Mouse (Mus musculus) cerebellum, postnatal 10 days (tissue): Measurements from ENCODE around the gene Alox12.

Experiments used
- DNase-seq, 2 experiments: peaks; one replicate each; pipeline ENCODE4 v3.0.0; 2021; ENCODE audit warnings: mixed read lengths in 2 of 2

The Alox12 gene

GRCm38 (mm10) chr11:70220731-70221602 is 34.2 kb downstream of the Alox12 start, which contains the start of gene Slc16a13:
TSS of gene Slc16a13 (minus strand) at chr11:70221064.
- peak; percentile 98 to 99 for DNase-seq

DNA sequence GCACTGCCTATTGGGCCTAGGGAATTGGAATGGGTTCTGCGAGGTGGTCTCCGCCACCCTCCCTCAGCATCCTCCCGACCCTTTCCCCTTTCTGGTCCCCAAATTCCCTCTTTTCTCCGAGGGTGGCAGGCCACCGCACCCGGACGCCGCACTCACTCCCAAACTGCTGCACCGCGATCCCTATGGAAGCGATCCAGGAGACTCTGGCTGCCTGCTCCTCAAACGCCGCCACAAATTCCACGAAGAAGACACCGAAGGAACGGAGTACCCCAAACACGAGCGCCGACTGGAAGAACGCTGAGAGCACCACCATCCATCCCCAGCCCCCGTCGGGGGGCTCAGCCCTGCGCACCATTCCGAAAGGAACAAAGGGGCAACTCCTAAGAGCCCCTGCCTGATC is 34.8 kb downstream of the Alox12 start:
- DNase-seq = peak; percentile 65 to 77

- no peak for DNase-seq
These were observed 35.3 kb downstream of the Alox12 start for GRCm38 (mm10) chr11:70219873-70220272.

DNA sequence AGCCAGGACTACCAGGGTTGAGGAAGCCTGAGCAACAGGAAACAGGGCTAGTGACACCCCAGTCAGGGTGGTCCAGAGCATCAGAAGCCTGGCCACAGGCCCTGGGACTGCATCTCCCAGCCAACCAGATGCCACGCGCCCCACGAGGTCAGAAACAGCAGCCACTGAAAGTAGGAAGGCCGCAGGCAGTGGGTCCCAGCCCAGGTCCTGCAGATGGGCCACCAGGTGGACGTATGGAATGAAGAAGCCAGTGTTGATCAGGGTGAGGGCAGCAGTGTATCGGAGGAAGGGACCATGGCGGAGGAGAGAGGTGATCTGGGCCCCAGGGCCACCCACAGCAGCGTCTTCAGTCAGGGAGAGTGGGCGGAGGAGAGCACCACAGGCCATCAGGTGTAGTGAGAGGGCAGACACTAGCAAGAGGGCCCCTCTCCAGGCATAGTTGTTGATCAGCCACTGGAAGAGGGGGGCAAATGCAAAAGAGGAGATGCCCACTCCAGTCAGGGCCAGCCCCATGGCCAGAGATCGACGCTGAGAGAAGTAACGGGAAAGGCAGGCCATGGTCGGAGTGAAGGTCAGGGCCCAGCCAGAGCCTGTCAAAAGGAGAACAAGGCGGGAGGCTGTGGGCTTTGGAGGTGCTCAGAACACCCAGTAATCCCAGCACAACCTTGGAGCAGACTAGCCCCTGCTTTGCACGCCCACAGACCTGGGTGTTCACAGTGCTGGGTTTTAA is 36.2 kb downstream of the Alox12 start:
- DNase-seq = peak in 1 of 2 experiments; percentile 32

GRCm38 (mm10) chr11:70218039-70218438 is 37.1 kb downstream of the Alox12 start:
- DNase-seq = no peak

GRCm38 (mm10) chr11:70216103-70216502 is 39.0 kb downstream of the Alox12 start:
- DNase-seq = no peak

DNA sequence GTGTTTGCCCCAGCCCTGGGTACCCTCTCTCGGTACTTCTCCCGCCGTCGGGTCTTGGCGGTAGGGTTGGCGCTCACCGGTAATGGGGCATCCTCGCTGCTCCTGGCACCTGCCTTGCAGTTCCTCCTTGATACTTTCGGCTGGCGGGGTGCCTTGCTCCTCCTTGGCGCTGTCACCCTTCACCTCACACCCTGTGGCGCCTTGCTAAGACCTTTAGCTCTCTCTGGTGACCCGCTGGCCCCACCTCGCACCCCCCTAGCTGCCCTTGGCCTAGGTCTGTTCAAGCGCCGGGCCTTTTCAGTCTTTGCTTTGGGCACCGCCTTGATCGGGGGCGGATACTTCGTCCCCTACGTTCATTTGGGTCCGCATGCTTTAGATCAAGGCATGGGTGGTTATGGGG is 39.9 kb downstream of the Alox12 start:
- peak; percentile 48 to 54 for DNase-seq

GRCm38 (mm10) chr11:70214856-70215209 is 40.3 kb downstream of the Alox12 start:
- peak in 1 of 2 experiments; percentile 52 for DNase-seq

DNA sequence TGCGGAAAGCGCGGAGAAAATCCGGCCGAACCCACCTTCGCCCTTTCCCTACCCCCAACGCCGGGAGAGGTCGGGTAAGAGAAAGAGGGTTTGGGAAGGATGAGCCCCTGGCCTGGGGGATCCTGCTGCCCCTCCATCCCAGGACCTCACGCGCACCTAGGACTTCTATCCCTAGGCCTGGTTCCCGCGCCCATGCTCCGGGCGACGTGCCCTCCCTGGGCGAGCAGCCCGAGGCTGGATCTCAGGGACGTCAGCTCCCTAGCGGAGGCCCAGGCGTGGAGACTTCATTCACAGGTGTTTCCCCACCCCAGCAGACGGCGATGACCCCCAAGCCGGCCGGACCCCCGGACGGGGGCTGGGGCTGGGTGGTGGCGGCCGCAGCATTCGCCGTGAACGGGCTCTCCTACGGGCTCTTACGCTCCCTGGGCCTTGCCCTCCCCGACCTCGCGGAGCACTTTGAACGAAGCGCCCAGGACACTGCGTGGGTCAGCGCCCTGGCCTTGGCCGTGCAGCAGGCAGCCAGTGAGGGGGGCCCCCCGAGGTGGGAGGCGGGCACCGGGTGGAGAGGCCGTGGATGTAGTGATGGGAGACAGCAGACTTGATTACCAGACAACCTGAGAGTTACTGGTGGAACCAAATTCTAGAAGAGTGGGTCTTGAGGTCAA is 40.8 kb downstream of the Alox12 start:
- DNase-seq = peak; percentile 68 to 71

- DNase-seq = peak in 1 of 2 experiments; percentile 68
These were observed 41.4 kb downstream of the Alox12 start for GRCm38 (mm10) chr11:70213736-70214135.

DNA sequence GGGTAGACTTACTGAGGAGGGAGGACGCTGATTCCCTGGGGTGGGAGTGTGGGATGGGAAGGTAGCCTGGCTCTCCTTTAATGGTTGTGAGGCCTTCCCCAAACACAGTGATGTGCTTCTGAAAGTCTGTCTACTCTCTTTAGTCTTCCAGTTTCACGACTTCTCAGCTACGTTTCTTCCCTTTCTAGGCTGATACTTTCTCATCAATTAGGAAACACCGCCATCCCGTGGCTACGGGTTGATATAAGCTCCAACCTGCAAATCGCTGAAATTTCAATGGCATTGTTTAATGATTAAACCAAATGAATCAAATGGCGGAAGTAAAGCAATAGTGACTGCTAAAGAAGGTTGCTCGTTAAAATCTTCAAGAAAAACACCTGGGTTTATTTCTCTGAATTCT is 42.3 kb downstream of the Alox12 start:
- peak; percentile 87 to 88 for DNase-seq

DNA sequence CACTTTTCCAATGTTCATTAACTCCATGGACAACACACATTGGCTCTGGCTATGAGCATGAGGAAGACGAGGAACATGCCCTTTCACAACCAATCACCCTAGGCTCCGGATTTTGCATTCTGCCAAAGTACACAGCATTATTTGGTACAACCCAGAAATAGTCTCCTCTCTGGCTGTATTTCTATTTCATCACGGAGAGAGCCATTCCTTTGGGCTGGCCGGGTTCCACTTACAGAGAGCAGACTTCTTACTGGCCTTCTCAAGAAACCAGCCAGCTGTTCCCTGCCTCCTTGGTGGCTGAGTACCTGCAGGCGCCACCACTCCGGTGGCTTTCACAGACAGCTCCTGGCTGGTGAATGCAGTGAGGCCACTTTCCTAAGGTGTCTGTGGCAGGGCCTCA is 42.7 kb downstream of the Alox12 start, which contains the start of gene Slc16a11:
Gene Slc16a11 (plus strand): TSS at position 330 of the 400 bp plus-strand sequence.
- peak; percentile 20 to 46 for DNase-seq

DNA sequence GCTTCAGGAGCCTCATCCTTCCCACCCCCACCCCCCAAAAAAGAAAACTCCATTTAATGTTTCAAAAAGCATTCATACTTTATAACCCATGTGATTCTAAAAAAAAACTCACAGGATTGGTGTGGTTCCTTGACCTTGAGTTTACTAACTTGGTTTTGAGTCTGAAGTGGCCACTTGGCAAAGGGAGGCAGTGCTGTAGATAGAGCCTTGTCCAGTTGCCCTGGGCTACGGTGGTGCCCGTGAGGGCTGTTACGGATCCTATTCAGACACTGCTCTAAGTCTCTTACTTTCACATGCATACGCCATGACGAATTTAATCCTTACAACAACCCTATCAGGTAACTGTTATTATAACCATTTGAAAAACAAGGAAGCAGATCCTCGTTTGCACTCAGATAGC is 43.2 kb downstream of the Alox12 start:
- DNase-seq = no peak

- no peak for DNase-seq
These were observed 44.5 kb downstream of the Alox12 start for GRCm38 (mm10) chr11:70210681-70211080.

- no peak for DNase-seq
These were observed 46.3 kb downstream of the Alox12 start for GRCm38 (mm10) chr11:70208778-70209388.

DNA sequence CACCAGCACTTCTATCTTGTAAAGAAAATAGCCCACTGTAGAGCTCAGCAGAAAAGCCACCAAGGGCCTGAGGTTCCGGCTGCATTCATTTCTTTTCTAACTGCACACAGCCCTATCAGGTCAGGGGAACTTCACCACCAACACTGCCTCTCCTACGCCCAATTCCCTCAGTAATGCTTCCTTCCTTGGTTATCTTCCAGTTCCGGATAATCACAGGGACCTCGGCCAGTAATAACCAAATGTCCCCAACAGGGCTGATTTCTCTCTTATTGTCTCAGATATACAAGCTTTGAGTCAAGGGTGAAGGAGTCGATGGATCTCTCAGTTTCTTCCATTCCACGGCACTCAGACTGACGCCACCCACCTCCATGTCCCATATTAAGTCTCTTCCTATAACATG is 47.9 kb downstream of the Alox12 start:
- no peak for DNase-seq

GRCm38 (mm10) chr11:70206801-70207200 is 48.4 kb downstream of the Alox12 start:
- DNase-seq = no peak

DNA sequence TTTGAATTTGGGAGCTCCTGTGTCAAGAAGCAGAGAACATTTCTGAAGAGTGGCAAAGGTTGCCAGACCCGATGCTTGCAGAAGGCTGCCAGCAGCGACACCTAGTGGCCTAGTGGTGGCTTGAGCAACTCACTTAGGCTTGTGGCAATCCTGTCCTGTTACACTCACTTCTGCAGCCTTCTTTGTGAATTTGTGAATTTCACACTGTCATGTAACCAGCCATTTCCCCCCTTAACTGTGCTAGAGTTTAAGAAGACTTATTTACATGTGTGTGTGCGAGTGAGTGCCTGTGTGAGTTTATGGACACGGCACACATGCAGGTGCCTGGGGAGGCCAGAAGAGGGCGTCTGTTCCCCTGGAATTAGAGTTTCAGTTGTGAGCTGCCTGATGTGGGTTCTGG is 53.5 kb downstream of the Alox12 start:
- peak; percentile 94 to 96 for DNase-seq

DNA sequence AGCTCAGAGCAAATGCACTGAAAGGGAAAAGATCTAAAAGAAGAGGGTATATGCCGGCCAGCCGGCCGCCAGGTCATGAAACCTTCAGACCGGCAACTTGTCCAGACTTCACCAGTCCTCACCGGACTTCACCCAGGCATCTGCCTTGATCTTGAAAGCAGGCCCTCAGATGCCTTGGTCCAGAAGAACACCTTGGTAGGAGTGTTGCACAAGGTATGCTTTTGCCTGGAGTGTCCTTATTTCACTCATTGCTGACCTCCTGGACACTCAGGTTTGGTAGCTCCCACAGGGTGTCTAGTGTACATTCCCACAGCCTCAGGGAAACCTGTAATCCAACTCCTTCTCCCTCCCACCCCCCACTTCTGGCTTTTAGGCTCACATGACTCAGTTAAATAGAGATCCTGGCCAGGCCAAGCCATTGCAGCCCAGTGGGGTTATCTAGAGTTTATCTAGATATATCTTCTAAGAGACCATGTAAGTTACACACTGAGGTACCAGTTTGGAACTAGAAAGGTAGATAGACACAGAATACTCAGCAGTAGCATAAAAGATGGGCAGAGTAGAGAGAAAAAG is 55.0 kb downstream of the Alox12 start:
- no peak for DNase-seq

DNA sequence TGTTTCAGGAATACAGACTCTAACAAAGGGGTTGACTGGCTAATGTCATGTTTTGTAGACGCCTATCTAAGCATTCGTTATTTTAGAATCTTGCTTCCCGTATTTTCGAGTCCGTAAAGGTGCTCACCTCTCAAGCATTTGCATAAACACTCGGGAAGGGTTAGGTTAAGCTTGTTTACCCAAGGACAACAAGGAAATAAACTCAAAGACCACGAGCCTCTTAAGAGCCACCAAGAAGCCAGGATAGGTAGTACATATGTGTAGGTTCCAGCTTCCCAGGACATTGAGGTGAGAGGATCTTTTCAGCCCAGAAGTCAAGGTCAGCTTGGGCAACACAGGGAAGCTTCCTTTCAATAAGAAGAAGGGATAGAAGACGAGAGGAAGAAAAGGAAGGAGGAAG is 56.0 kb downstream of the Alox12 start:
- no peak for DNase-seq

- DNase-seq = no peak
These were observed 56.8 kb downstream of the Alox12 start for GRCm38 (mm10) chr11:70198332-70198731.
